Mouse (Mus musculus): Measurements from ENCODE around the gene Stk11. TPM values are rescaled to one million over a fixed set of nuclear protein-coding genes. Genes with fewer than 3 reads are reported as not detected.

Stk11 gene
- 140 TPM for polyA plus RNA-seq (2021)

DNA sequence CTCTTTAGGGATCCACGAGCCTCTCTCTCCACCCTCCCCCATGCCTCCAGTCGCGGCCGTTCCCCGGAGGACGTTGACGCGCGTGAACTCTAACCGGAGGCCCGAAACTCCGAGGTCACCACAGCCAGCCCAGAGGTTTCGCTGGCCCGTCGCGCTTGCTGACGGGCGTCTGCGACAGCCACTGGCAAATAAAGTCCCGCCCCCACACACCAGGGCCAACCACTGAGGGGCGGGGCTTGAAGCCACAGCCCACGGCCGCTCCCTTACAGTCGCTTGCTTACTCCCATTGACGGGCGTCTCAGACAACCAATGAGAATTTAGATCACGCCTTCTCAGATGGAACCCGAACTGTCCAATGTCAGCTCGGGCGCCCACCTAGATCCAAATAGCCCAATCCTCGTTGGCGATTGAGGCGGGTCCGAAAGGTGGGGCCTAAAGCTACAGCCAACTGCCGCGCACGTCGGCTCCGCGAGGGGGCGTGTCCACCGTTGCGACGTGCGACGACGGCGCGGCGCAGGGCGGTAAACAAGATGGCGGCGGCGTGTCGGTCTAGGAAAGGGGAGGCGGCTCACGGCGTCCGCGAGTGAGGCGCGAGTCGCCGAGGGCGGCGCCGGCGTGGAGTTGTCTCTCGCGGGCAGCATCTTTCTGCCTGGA is at the start of gene Stk11:
Stk11 (plus strand) TSS at position 514 of the 654 bp plus-strand sequence.
- ATAC-seq (peak; percentile 96), DNase-seq (ENCODE audit: low read depth, low spot score) (peak; percentile 99)
- no peaks in the 10 kb centered on the region for H3K27me3 ChIP-seq
- TF ChIP-seq CTCF (IDR thresholded peaks at IDR 0.05), result no peak
- ChIA-PET CTCF (interaction anchor here (1.0 to 1.3 kb wide), 2 partner anchors 9 to 50 kb away, joined by 3 to 4 read pairs; partner anchors contain the start of genes Cirbp and Sbno2), POLR2A (interaction anchor here (0.6 kb wide), 1 partner anchor 14 kb away, joined by 4 read pairs; no protein-coding TSS in a partner anchor)
- in situ Hi-C loops (cut with MboI; ENCODE audit: low pct_unique_long_range_greater_than_20kb), result loop anchor here (10.0 kb wide), 1 partner anchor 61 kb away; no protein-coding TSS in a partner anchor

- H3K27me3 ChIP-seq, result no peaks in the 10 kb centered on the region
- ATAC-seq, result no peak
- ChIA-PET POLR2A (interaction anchor here (1.0 kb wide), 1 partner anchor 13 kb away, joined by 3 read pairs; no protein-coding TSS in a partner anchor), CTCF (no interaction called here)
- no peak for TF ChIP-seq CTCF (IDR thresholded peaks at IDR 0.05)
- in situ Hi-C loops (cut with MboI; ENCODE audit: low pct_unique_long_range_greater_than_20kb), result no loop called here
- DNase-seq (ENCODE audit: low read depth, low spot score), result no peak
Observed at GRCm38 (mm10) chr10:80069251-80069650, 46.4 kb upstream of the Stk11 start.

DNA sequence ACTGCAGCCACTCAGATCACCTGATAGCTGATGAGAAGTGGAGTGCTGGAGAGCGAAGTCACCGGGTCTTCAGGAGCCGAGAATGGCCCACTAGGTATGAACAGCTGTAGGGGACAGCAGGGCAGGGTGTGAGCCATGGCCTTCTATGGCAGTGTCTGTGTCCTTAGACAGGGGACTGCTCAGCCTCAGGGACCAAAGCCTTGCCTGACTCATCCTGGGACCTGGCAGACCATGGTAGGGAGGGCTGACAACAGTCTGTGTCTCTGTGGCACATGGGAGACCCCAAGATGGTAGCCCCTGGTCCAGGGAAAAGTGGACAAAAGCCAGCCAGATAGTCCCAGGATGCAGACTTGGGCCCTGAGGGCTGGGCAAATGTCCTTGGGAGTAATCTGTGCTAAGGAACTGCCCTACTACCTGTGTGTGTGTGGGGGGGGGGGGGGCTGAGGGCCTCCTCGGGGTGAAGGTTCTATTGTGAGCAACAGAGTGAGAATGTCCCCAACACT is 45.6 kb upstream of the Stk11 start:
- DNase-seq (ENCODE audit: low read depth, low spot score) (no peak), ATAC-seq (no peak)
- in situ Hi-C loops (cut with MboI; ENCODE audit: low pct_unique_long_range_greater_than_20kb), result loop anchor here (5.0 kb wide), 2 partner anchors 37 to 83 kb away; partner anchors contain the start of genes Cnn2 and Sbno2
- H3K27me3 ChIP-seq, result no peaks in the 10 kb centered on the region
- POLR2A ChIA-PET, result interaction anchor here (6.8 kb wide), 1 partner anchor 13 kb away, joined by 50 read pairs; no protein-coding TSS in a partner anchor
- no peak for TF ChIP-seq CTCF (IDR thresholded peaks at IDR 0.05)
- CTCF ChIA-PET, result no interaction called here

DNA sequence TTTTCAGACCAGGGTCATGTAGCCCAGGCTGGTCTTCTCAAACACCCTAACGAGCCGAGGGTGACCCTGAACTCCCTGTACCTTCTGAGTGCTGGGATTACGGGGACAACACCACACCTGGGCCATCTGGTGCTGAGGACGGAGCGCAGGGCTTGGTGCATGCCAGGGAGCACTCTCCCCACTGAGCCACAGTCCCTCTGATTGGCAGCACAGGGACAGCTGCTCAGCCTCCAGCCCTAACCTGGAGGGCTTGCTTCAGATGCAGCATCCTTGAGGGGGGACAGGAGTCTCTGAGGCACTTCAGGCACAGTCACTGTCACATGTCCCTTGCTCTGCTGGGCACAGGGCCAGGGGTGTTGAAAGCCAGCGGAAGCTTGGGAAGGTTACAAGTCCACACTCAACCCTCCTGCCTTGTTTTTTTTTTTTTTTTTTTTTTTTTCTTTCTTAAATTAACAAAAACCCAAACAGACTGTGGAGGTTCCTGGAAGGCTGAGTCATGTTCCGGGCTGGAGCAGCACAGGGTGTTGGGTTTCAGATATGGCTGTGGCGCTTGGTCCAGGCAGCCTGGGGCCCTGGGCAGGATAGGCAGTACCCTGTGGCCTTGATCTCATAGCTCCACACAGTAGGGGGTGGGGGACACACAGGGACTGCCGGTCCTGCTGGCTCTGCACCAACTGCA is 44.6 kb upstream of the Stk11 start:
- ATAC-seq (peak; percentile 65), DNase-seq (ENCODE audit: low read depth, low spot score) (peak; percentile 96)
- CTCF ChIA-PET, result interaction anchor here (0.6 to 1.2 kb wide), 4 partner anchors 10 to 19 kb away, joined by 3 to 4 read pairs (median 4); no protein-coding TSS in a partner anchor
- in situ Hi-C loops (cut with MboI; ENCODE audit: low pct_unique_long_range_greater_than_20kb), result loop anchor here (5.0 kb wide), 2 partner anchors 36 to 84 kb away; partner anchors contain the start of genes Cnn2 and Sbno2
- POLR2A ChIA-PET, result interaction anchor here (0.6 to 6.8 kb wide), 16 partner anchors 8 to 1773 kb away, joined by 3 to 50 read pairs (median 4); partner anchors contain the start of gene Sbno2
- no peak for TF ChIP-seq CTCF (IDR thresholded peaks at IDR 0.05)
- no peaks in the 10 kb centered on the region for H3K27me3 ChIP-seq

DNA sequence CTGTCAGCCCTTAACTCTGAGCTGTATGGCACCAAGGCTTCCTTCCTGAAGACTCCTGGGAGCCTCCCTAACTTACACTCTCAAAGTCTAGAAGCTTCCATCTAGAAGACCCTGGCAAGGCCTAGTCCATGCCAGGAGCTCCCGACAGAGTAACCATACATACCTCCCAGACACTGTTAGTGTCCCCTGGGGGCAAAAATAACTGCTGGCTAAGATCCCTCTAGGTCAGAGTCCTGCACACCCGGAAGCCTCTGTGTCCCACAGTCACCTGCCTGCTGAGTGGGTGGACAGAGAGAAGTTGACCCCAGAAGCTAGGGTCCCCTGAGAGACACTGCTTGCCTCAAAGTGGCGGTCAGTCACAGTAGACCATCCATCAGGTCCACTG is 44.1 kb upstream of the Stk11 start:
- TF ChIP-seq CTCF (IDR thresholded peaks at IDR 0.05), result no peak
- DNase-seq (ENCODE audit: low read depth, low spot score) (no peak), ATAC-seq (no peak)
- in situ Hi-C loops (cut with MboI; ENCODE audit: low pct_unique_long_range_greater_than_20kb), result loop anchor here (5.0 kb wide), 2 partner anchors 36 to 84 kb away; partner anchors contain the start of genes Cnn2 and Sbno2
- CTCF ChIA-PET, result interaction anchor here (0.7 to 1.2 kb wide), 3 partner anchors 9 to 20 kb away, joined by 3 to 4 read pairs (median 4); no protein-coding TSS in a partner anchor
- POLR2A ChIA-PET, result interaction anchor here (0.6 to 6.8 kb wide), 16 partner anchors 8 to 68 kb away, joined by 3 to 50 read pairs (median 4); partner anchors contain the start of gene Sbno2
- H3K27me3 ChIP-seq, result no peaks in the 10 kb centered on the region

GRCm38 (mm10) chr10:80072623-80073489 is 42.7 kb upstream of the Stk11 start:
- no peak for ATAC-seq

GRCm38 (mm10) chr10:80074813-80075601 is 40.6 kb upstream of the Stk11 start:
- DNase-seq (ENCODE audit: low read depth, low spot score) (peak; percentile 91), ATAC-seq (peak; percentile 69)
- H3K27me3 ChIP-seq, result no peaks in the 10 kb centered on the region
- ChIA-PET POLR2A (interaction anchor here (0.8 to 6.8 kb wide), 11 partner anchors 11 to 89 kb away, joined by 3 to 50 read pairs (median 5); partner anchors contain the start of gene Cnn2), CTCF (interaction anchor here (1.1 to 1.9 kb wide), 3 partner anchors 24 to 88 kb away, joined by 3 to 5 read pairs (median 4); no protein-coding TSS in a partner anchor)
- in situ Hi-C loops (cut with MboI; ENCODE audit: low pct_unique_long_range_greater_than_20kb), result loop anchor here (5.0 kb wide), 2 partner anchors 32 to 88 kb away; partner anchors contain the start of genes Cnn2 and Sbno2
- no peak for TF ChIP-seq CTCF (IDR thresholded peaks at IDR 0.05)

More at GRCm38 (mm10) chr10:80072623-80073489, 42.7 kb upstream of the Stk11 start:
- ChIA-PET POLR2A (interaction anchor here (0.7 to 6.8 kb wide), 10 partner anchors 9 to 66 kb away, joined by 3 to 50 read pairs (median 4); partner anchors contain the start of gene Sbno2), CTCF (no interaction called here)
- in situ Hi-C loops (cut with MboI; ENCODE audit: low pct_unique_long_range_greater_than_20kb), result loop anchor here (5.0 kb wide), 2 partner anchors 34 to 86 kb away; partner anchors contain the start of genes Cnn2 and Sbno2
- DNase-seq (ENCODE audit: low read depth, low spot score), result no peak
- no peaks in the 10 kb centered on the region for H3K27me3 ChIP-seq
- no peak for TF ChIP-seq CTCF (IDR thresholded peaks at IDR 0.05)

DNA sequence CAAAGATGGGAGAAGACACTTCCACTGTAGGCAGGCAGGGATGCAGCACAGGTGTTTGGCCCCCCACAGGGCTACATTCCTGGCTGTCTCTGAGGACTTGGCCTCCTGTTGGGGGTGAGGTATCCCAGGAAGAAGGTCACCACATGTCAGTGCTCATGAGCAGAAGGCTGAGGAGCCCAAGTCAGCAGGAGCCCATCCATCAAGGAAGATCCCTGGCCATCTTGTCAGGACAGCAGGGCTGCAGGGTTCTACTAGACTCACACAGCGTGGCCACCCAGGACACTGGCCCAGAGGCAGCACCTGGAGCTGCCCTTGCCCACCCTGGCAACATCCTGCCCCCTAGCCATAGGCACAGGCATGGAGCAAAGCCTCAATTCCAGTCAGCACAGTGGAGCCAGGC is 39.7 kb upstream of the Stk11 start:
- TF ChIP-seq CTCF (IDR thresholded peaks at IDR 0.05), result no peak
- H3K27me3 ChIP-seq, result no peaks in the 10 kb centered on the region
- CTCF ChIA-PET, result interaction anchor here (1.5 kb wide), 1 partner anchor 38 kb away, joined by 5 read pairs; no protein-coding TSS in a partner anchor
- in situ Hi-C loops (cut with MboI; ENCODE audit: low pct_unique_long_range_greater_than_20kb), result no loop called here
- no peak for DNase-seq (ENCODE audit: low read depth, low spot score)
- ATAC-seq, result no peak
- POLR2A ChIA-PET, result interaction anchor here (0.8 to 6.8 kb wide), 11 partner anchors 10 to 87 kb away, joined by 3 to 50 read pairs (median 5); partner anchors contain the start of genes Cnn2 and Polr2e
